ENCODE assay signal across 9 mouse cellular contexts in the genomic region with DNA sequence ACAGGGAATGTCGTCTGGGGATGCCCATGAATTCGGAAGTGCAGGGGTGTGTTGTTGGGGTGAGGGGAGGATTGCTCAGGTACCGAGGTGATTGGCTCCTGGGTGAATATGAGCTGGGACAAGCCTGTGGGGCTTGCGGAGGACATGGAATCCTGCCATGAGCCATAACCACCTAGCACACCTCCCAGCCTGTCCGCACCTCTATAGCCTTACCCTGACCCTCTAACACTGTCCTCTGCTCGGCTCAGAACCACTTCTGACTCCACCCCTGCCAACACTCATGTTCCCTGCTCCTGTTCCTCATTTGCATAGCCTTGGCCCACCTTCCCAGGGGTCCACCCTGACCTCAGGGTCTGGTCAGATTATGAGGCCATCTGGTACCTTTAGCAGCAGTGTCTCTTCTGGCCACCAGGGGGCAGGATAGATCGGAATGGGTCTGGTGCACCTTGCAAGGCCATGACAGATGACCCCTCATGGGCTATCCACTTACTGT. TPM values are rescaled to one million over a fixed set of nuclear protein-coding genes. Genes with fewer than 3 reads are reported as not detected.
DNase-seq lines count a peak whose midpoint lies in the region; ATAC-seq and TF ChIP-seq lines count a peak whose summit lies in the region.
"Had no signal": no experiment of that assay in that cellular context is flagged by ENCODE, and none has a peak within 500 bp of the region (broad histone marks: within the 10 kb centered on the region; RNA-seq: fewer than 3 reads in every experiment).

No protein-coding gene starts in this region.

- TF ChIP-seq CTCF in heart, adult 2 months (IDR thresholded peaks at IDR 0.05): peak; percentile 95

- peak; percentile 54; the same call in 1 of the 2 replicates for TF ChIP-seq EP300 in heart, adult 2 months (IDR thresholded peaks at IDR 0.05; ENCODE audit: insufficient read depth, low read depth, low read length)

- intact Hi-C loops in heart, adult 2 months (cut with DNase I): loop anchor here (5.0 kb wide), 1 partner anchor 149 kb away; no protein-coding TSS in a partner anchor

- ATAC-seq in heart, embryonic 12.5 days (ENCODE audit: insufficient number of reproducible peaks, low FRiP score): no peak; the same call in 1 of the 2 replicates
- ATAC-seq in hindbrain, embryonic 12.5 days (ENCODE audit: low FRiP score): 0 out of 2 replicates have a peak, but pooled peaks have one; percentile 12

- peak in 1 of 2 experiments; percentile 46 for DNase-seq in heart, adult 2 months
- DNase-seq in B cell, adult 2 months: peak; percentile 64 to 68
- DNase-seq in brain, adult 2 months (ENCODE audit: low read depth, low spot score): peak; percentile 73
- peak; percentile 69 for DNase-seq in mesoderm, embryonic 11.5 days (ENCODE audit: low read depth, low spot score)
- DNase-seq in layer of hippocampus, postnatal 25 days (ENCODE audit: extremely low spot score in 1 of 2, low spot score in 1 of 2): no peak
- DNase-seq in frontal cortex, postnatal 36 days (ENCODE audit: low spot score in 2 of 2): no peak

- H3K9ac ChIP-seq in heart, adult 2 months (ENCODE audit: low read depth, low read length): no peak overlapping the region
- no peak overlapping the region for H3K9ac ChIP-seq in heart, embryonic 12.5 days
- H3K9ac ChIP-seq in hindbrain, embryonic 12.5 days: no peak overlapping the region
- H3K9ac ChIP-seq: limb, embryonic 15.5 days had no signal

- no peaks in the 10 kb centered on the region for H3K36me3 ChIP-seq in heart, adult 2 months (ENCODE audit: control insufficient read depth, insufficient read depth, low read length)
- no peaks in the 10 kb centered on the region for H3K36me3 ChIP-seq in heart, embryonic 12.5 days
- H3K36me3 ChIP-seq in hindbrain, embryonic 12.5 days: no peaks in the 10 kb centered on the region
- H3K36me3 ChIP-seq: limb, embryonic 15.5 days had no signal

- H3K79me2 ChIP-seq in heart, adult 2 months (replicated peaks; ENCODE audit: control insufficient read depth, insufficient read depth, low read length): no peaks in the 10 kb centered on the region

- H3K27me3 ChIP-seq in heart, adult 2 months (ENCODE audit: control insufficient read depth, insufficient read depth, low read length): 0 out of 2 replicates have a peak, but pooled peaks cover 2% of the 10 kb centered on the region
- H3K27me3 ChIP-seq in heart, embryonic 12.5 days (replicated peaks): peaks cover 91% of the 10 kb centered on the region
- H3K27me3 ChIP-seq in hindbrain, embryonic 12.5 days: peaks cover 51% of the 10 kb centered on the region

- TF ChIP-seq POLR2A in heart, adult 2 months (IDR thresholded peaks at IDR 0.05; ENCODE audit: insufficient read depth, low read depth, low read length): no peak

- H3K4me1 ChIP-seq in heart, adult 2 months (ENCODE audit: control insufficient read depth, insufficient read depth, low read length): no peaks in the 10 kb centered on the region
- H3K4me1 ChIP-seq in heart, embryonic 12.5 days (replicated peaks): peaks cover 11% of the 10 kb centered on the region
- H3K4me1 ChIP-seq in hindbrain, embryonic 12.5 days: peaks cover 38% of the 10 kb centered on the region

- 44% methylated on average over 7 of the region's 7 CpGs for WGBS in heart, adult 2 months
- WGBS in heart, embryonic 12.5 days: 45% methylated on average over 7 of the region's 7 CpGs
- 46% methylated on average over 7 of the region's 7 CpGs for WGBS in hindbrain, embryonic 12.5 days

- no peak overlapping the region for H3K4me2 ChIP-seq in heart, embryonic 12.5 days
- no peak overlapping the region for H3K4me2 ChIP-seq in hindbrain, embryonic 12.5 days (replicated peaks)

- H3K4me3 ChIP-seq in heart, adult 2 months: no peak overlapping the region
- no peak overlapping the region for H3K4me3 ChIP-seq in heart, embryonic 12.5 days
- H3K4me3 ChIP-seq in hindbrain, embryonic 12.5 days: no peak overlapping the region

- no peak overlapping the region for H3K27ac ChIP-seq in heart, adult 2 months
- no peak overlapping the region for H3K27ac ChIP-seq in heart, embryonic 12.5 days (ENCODE audit: poor library complexity, severe bottlenecking)
- H3K27ac ChIP-seq in hindbrain, embryonic 12.5 days: no peak overlapping the region
- H3K27ac ChIP-seq: limb, embryonic 15.5 days had no signal

- H3K9me3 ChIP-seq in heart, embryonic 12.5 days (replicated peaks): no peaks in the 10 kb centered on the region
- no peaks in the 10 kb centered on the region for H3K9me3 ChIP-seq in hindbrain, embryonic 12.5 days (replicated peaks)
- H3K9me3 ChIP-seq: limb, embryonic 15.5 days had no signal

RNA-seq across cellular contexts. Expression of a gene that starts 18.5 kb away (rescaled TPM):
- 10 to 100 TPM; 14.7 to 15.6 TPM for total RNA-seq in heart, adult 2 months (2021)
- 33.6 and 35.9 TPM in 2 replicates for polyA plus RNA-seq in heart, adult 2 months (2012; rRNA removed)
- polyA plus RNA-seq in heart, embryonic 12.5 days (2016; fragmentation: Nextera tagmentation; extraction: Ambion mirVana): 4.3 and 4.9 TPM in 2 replicates
- 17.1 and 19.8 TPM in 2 replicates for polyA plus RNA-seq in hindbrain, embryonic 12.5 days (2016; fragmentation: Nextera tagmentation; extraction: Ambion mirVana)
- total RNA-seq in layer of hippocampus, postnatal 25 days (2021): 100 to 1,000 TPM; 263 to 285 TPM

Comparison
In these comparisons a context has a peak if more than half of its experiments do, and no peak if none do; other contexts are left out.
1. DNase-seq: peak in B cell, adult 2 months (2 of 2), brain, adult 2 months (single experiment) and mesoderm, embryonic 11.5 days (single experiment); none in layer of hippocampus, postnatal 25 days (0 of 2) and frontal cortex, postnatal 36 days (0 of 2).